ENCODE assay signal across 28 mouse cellular contexts in genomic region chr19:55247991-55248520, GRCm38 (mm10). TPM values are rescaled to one million over a fixed set of nuclear protein-coding genes. Genes with fewer than 3 reads are reported as not detected.
DNase-seq lines count a peak whose midpoint lies in the region; ATAC-seq and TF ChIP-seq lines count a peak whose summit lies in the region.
"Had no signal": no experiment of that assay in that cellular context is flagged by ENCODE, and none has a peak within 500 bp of the region (broad histone marks: within the 10 kb centered on the region; RNA-seq: fewer than 3 reads in every experiment).

No protein-coding gene starts in this region.

- ATAC-seq in intestine, embryonic 15.5 days, result peak; percentile 76
- peak; percentile 62 for ATAC-seq in liver, embryonic 12.5 days
- peak; percentile 24 for ATAC-seq in megakaryocyte progenitor cell, adult 5-6 weeks (replicated peaks; ENCODE audit: poor library complexity)
- no peak for ATAC-seq in midbrain, embryonic 13.5 days
- ATAC-seq: forebrain, embryonic 13.5 days; hindbrain, postnatal 0 days had no signal

- TF ChIP-seq POLR2A in kidney, adult 2 months (IDR thresholded peaks at IDR 0.05; ENCODE audit: low read depth, low read length), result no peak

- 56% methylated on average over 9 of the region's 9 CpGs for WGBS in kidney, adult 2 months
- WGBS in intestine, embryonic 15.5 days, result 50% methylated on average over 9 of the region's 9 CpGs
- 26% methylated on average over 9 of the region's 9 CpGs for WGBS in liver, embryonic 12.5 days (ENCODE audit: insufficient replicate concordance)
- 75% methylated on average over 9 of the region's 9 CpGs for WGBS in midbrain, embryonic 13.5 days

- H3K4me3 ChIP-seq in kidney, adult 2 months (ENCODE audit: insufficient read depth, low read depth, low read length), result no peak overlapping the region
- H3K4me3 ChIP-seq in intestine, embryonic 15.5 days (replicated peaks), result no peak overlapping the region
- H3K4me3 ChIP-seq in liver, embryonic 12.5 days, result no peak overlapping the region
- no peak overlapping the region for H3K4me3 ChIP-seq in midbrain, embryonic 13.5 days (replicated peaks)
- H3K4me3 ChIP-seq: embryonic facial prominence, embryonic 12.5 days; erythroblast, embryonic 14.5 days; forebrain, embryonic 13.5 days; heart, embryonic 12.5 days; layer of hippocampus, adult 2 months; midbrain, embryonic 12.5 days had no signal

- no peaks in the 10 kb centered on the region for H3K9me3 ChIP-seq in intestine, embryonic 15.5 days
- no peaks in the 10 kb centered on the region for H3K9me3 ChIP-seq in liver, embryonic 12.5 days (replicated peaks)
- no peaks in the 10 kb centered on the region for H3K9me3 ChIP-seq in midbrain, embryonic 13.5 days
- H3K9me3 ChIP-seq: embryonic facial prominence, embryonic 12.5 days; forebrain, embryonic 13.5 days; heart, embryonic 12.5 days; midbrain, embryonic 12.5 days had no signal

- no peak for TF ChIP-seq CTCF in kidney, adult 2 months (conservative IDR thresholded peaks at IDR 0.05; ENCODE audit: insufficient read depth, insufficient read length, low read depth, low read length)

- no peaks in the 10 kb centered on the region for H3K27me3 ChIP-seq in kidney, adult 2 months (replicated peaks; ENCODE audit: control insufficient read depth, insufficient read depth, low read length)
- H3K27me3 ChIP-seq in intestine, embryonic 15.5 days (replicated peaks), result no peaks in the 10 kb centered on the region
- H3K27me3 ChIP-seq in liver, embryonic 12.5 days (replicated peaks), result no peaks in the 10 kb centered on the region
- H3K27me3 ChIP-seq in midbrain, embryonic 13.5 days, result no peaks in the 10 kb centered on the region
- H3K27me3 ChIP-seq: embryonic facial prominence, embryonic 12.5 days; forebrain, embryonic 13.5 days; midbrain, embryonic 12.5 days had no signal

- no peak overlapping the region; the same call in 1 of the 2 replicates for H3K4me2 ChIP-seq in intestine, embryonic 15.5 days (replicated peaks)
- peak overlapping the region; percentile 26 for H3K4me2 ChIP-seq in liver, embryonic 12.5 days
- H3K4me2 ChIP-seq in midbrain, embryonic 13.5 days (replicated peaks), result no peak overlapping the region
- H3K4me2 ChIP-seq: embryonic facial prominence, embryonic 12.5 days; forebrain, embryonic 13.5 days; heart, embryonic 12.5 days; midbrain, embryonic 12.5 days had no signal

- H3K4me1 ChIP-seq in kidney, adult 2 months (ENCODE audit: control insufficient read depth, insufficient read depth, low read length), result peaks cover 5% of the 10 kb centered on the region; the same call in 1 of the 2 replicates
- H3K4me1 ChIP-seq in intestine, embryonic 15.5 days (replicated peaks), result peaks cover 7% of the 10 kb centered on the region
- peaks cover 49% of the 10 kb centered on the region for H3K4me1 ChIP-seq in liver, embryonic 12.5 days
- H3K4me1 ChIP-seq in midbrain, embryonic 13.5 days (replicated peaks), result peaks cover 2% of the 10 kb centered on the region; the same call in 1 of the 2 replicates

- H3K9ac ChIP-seq in intestine, embryonic 15.5 days, result no peak overlapping the region
- H3K9ac ChIP-seq in liver, embryonic 12.5 days, result peak overlapping the region; percentile 2; the same call in 1 of the 2 replicates
- no peak overlapping the region for H3K9ac ChIP-seq in midbrain, embryonic 13.5 days (replicated peaks)
- H3K9ac ChIP-seq: embryonic facial prominence, embryonic 12.5 days; forebrain, embryonic 13.5 days; heart, embryonic 12.5 days; midbrain, embryonic 12.5 days had no signal

- H3K36me3 ChIP-seq in kidney, adult 2 months (ENCODE audit: control insufficient read depth, insufficient read depth, low read length), result no peaks in the 10 kb centered on the region
- no peaks in the 10 kb centered on the region for H3K36me3 ChIP-seq in intestine, embryonic 15.5 days
- H3K36me3 ChIP-seq in liver, embryonic 12.5 days, result no peaks in the 10 kb centered on the region
- H3K36me3 ChIP-seq in midbrain, embryonic 13.5 days, result no peaks in the 10 kb centered on the region
- H3K36me3 ChIP-seq: embryonic facial prominence, embryonic 12.5 days; heart, embryonic 12.5 days; midbrain, embryonic 12.5 days had no signal

- no peak overlapping the region for H3K27ac ChIP-seq in kidney, adult 2 months (ENCODE audit: insufficient read depth, low read depth, low read length)
- peak overlapping the region; percentile 32; the same call in 1 of the 2 replicates for H3K27ac ChIP-seq in intestine, embryonic 15.5 days
- H3K27ac ChIP-seq in liver, embryonic 12.5 days, result peak overlapping the region; percentile 53
- H3K27ac ChIP-seq in midbrain, embryonic 13.5 days, result no peak overlapping the region
- H3K27ac ChIP-seq: embryonic facial prominence, embryonic 12.5 days; forebrain, embryonic 13.5 days; hindbrain, postnatal 0 days; layer of hippocampus, adult 2 months; midbrain, embryonic 12.5 days had no signal

- peak; percentile 25 for DNase-seq in kidney, adult 2 months
- DNase-seq in kidney, adult 11 months, result no peak
- no peak for DNase-seq in cerebellum, postnatal 10 days
- DNase-seq in cerebellum, adult 9-10 months, result no peak
- DNase-seq: adrenal gland, postnatal 25 days; cerebellum, adult 9-11 months; gastrocnemius, postnatal 14 days; heart, adult 18-20 months; heart, postnatal 10 days; kidney, adult 8-10 months; kidney, postnatal 14 days; lung, adult 2 months; spleen, adult 18-20 months; thymus, postnatal 14 days had no signal

RNA-seq across cellular contexts. Expression of gene Acsl5, which starts 3.7 kb away (rescaled TPM):
- 26.8 and 29.3 TPM in 2 replicates for polyA plus RNA-seq in kidney, adult 2 months (2012; rRNA removed)
- polyA plus RNA-seq in intestine, embryonic 15.5 days (2015; fragmentation: Nextera tagmentation; extraction: Ambion mirVana), result 315 and 329 TPM in 2 replicates
- 110 and 115 TPM in 2 replicates for polyA plus RNA-seq in liver, embryonic 12.5 days (2016; fragmentation: Nextera tagmentation; extraction: Ambion mirVana)
- total RNA-seq in megakaryocyte progenitor cell, adult 5-6 weeks (2015), result 115 and 141 TPM in 2 replicates
- 114 and 115 TPM in 2 replicates for total RNA-seq in megakaryocyte progenitor cell, adult 5-6 weeks (2017)
- 9.9 TPM in 2 replicates for polyA plus RNA-seq in midbrain, embryonic 13.5 days (2015; fragmentation: Nextera tagmentation; extraction: Ambion mirVana)

RNA-seq across cellular contexts. Expression of gene Gucy2g, which starts 7.0 kb away (rescaled TPM):
- polyA plus RNA-seq in kidney, adult 2 months (2012; rRNA removed), result 0.88 and 1.1 TPM in 2 replicates
- polyA plus RNA-seq in intestine, embryonic 15.5 days (2015; fragmentation: Nextera tagmentation; extraction: Ambion mirVana), result not detected in 2 replicates
- polyA plus RNA-seq in liver, embryonic 12.5 days (2016; fragmentation: Nextera tagmentation; extraction: Ambion mirVana), result 0.04 TPM in 1 of 2 replicates, not detected in the other
- not detected in 2 replicates for total RNA-seq in megakaryocyte progenitor cell, adult 5-6 weeks (2015)
- total RNA-seq in megakaryocyte progenitor cell, adult 5-6 weeks (2017), result not detected in 2 replicates
- 0.07 TPM in 1 of 2 replicates, not detected in the other for polyA plus RNA-seq in midbrain, embryonic 13.5 days (2015; fragmentation: Nextera tagmentation; extraction: Ambion mirVana)
- total RNA-seq: adrenal gland, postnatal 25 days; hindbrain, postnatal 0 days had no signal
- polyA plus RNA-seq: embryonic facial prominence, embryonic 12.5 days; erythroblast, embryonic 14.5 days; forebrain, embryonic 13.5 days; hindbrain, embryonic 11.5 days; limb, embryonic 11.5 days; midbrain, embryonic 12.5 days; neural tube, embryonic 11.5 days had no signal

Comparison
In these comparisons a context has a peak if more than half of its experiments do, and no peak if none do; other contexts are left out.
1. H3K27ac ChIP-seq: peak in intestine, embryonic 15.5 days (single experiment) and liver, embryonic 12.5 days (single experiment); none in kidney, adult 2 months (single experiment) and midbrain, embryonic 13.5 days (single experiment).